ENCODE assay signal across 31 mouse cellular contexts in genomic region chr16:88651952-88652351, GRCm38 (mm10). TPM values are rescaled to one million over a fixed set of nuclear protein-coding genes. Genes with fewer than 3 reads are reported as not detected.
"Had no signal": no experiment of that assay in that cellular context is flagged by ENCODE, and none has a peak within 500 bp of the region (broad histone marks: within the 10 kb centered on the region; RNA-seq: fewer than 3 reads in every experiment).

No protein-coding gene starts in this region.

- H3K4me2 ChIP-seq: hindbrain, embryonic 15.5 days; liver, embryonic 13.5 days; midbrain, embryonic 12.5 days; midbrain, embryonic 15.5 days; neural tube, embryonic 13.5 days; stomach, embryonic 15.5 days had no signal

- H3K9ac ChIP-seq: hindbrain, embryonic 15.5 days; liver, embryonic 13.5 days; midbrain, embryonic 12.5 days; midbrain, embryonic 15.5 days; neural tube, embryonic 13.5 days; stomach, embryonic 15.5 days had no signal

- H3K36me3 ChIP-seq: hindbrain, embryonic 15.5 days; liver, embryonic 13.5 days; midbrain, embryonic 12.5 days; midbrain, embryonic 15.5 days; neural tube, embryonic 13.5 days; stomach, embryonic 15.5 days had no signal

- ATAC-seq: midbrain, embryonic 15.5 days had no signal

- H3K27me3 ChIP-seq: hindbrain, embryonic 15.5 days; liver, embryonic 13.5 days; midbrain, embryonic 12.5 days; midbrain, embryonic 15.5 days; neural tube, embryonic 13.5 days; stomach, embryonic 15.5 days had no signal

- DNase-seq: layer of hippocampus, postnatal 36 days; liver, embryonic 13.5 days; lung, adult 2 months; lung, postnatal 14 days; lung, postnatal 4 days; retina, postnatal 1 day; right cerebral cortex, postnatal 25 days; spleen, adult 18-20 months; thymus, postnatal 25 days had no signal

- H3K27ac ChIP-seq: hindbrain, embryonic 15.5 days; left cerebral cortex, adult 2 months; liver, embryonic 13.5 days; midbrain, embryonic 12.5 days; midbrain, embryonic 15.5 days; neural tube, embryonic 13.5 days; stomach, embryonic 15.5 days had no signal

- H3K4me1 ChIP-seq: hindbrain, embryonic 15.5 days; liver, embryonic 13.5 days; midbrain, embryonic 12.5 days; midbrain, embryonic 15.5 days; neural tube, embryonic 13.5 days; stomach, embryonic 15.5 days had no signal

- H3K4me3 ChIP-seq: hindbrain, embryonic 15.5 days; left cerebral cortex, adult 2 months; liver, embryonic 13.5 days; midbrain, embryonic 12.5 days; midbrain, embryonic 15.5 days; myocyte; neural tube, embryonic 13.5 days; stomach, embryonic 15.5 days had no signal

- H3K9me3 ChIP-seq: hindbrain, embryonic 15.5 days; liver, embryonic 13.5 days; midbrain, embryonic 12.5 days; midbrain, embryonic 15.5 days; neural tube, embryonic 13.5 days; stomach, embryonic 15.5 days had no signal

RNA-seq across cellular contexts. Expression of gene Krtap26-1, which starts 4.4 kb away (rescaled TPM):
- total RNA-seq: layer of hippocampus, adult 8-10 months; layer of hippocampus, postnatal 10 days; layer of hippocampus, postnatal 36 days; left cerebral cortex, adult 2 months; left cerebral cortex, postnatal 10 days; left cerebral cortex, postnatal 36 days; liver, adult 2 months; megakaryocyte progenitor cell, adult 5-6 weeks; megakaryocyte-erythroid progenitor cell, adult 5-6 weeks; monocyte, adult 5-6 weeks; neutrophil, adult 5-6 weeks had no signal
- polyA plus RNA-seq: hindbrain, embryonic 15.5 days; intestine, embryonic 14.5 days; limb, embryonic 11.5 days; limb, embryonic 14.5 days; liver, adult 2 months; liver, embryonic 13.5 days; liver, embryonic 16.5 days; lung, adult 2 months; lung, embryonic 16.5 days; midbrain, embryonic 12.5 days; midbrain, embryonic 15.5 days; myocyte; neural tube, embryonic 13.5 days; stomach, embryonic 15.5 days; thymus, postnatal 0 days had no signal

RNA-seq across cellular contexts. Expression of gene Krtap27-1, which starts 19.5 kb away (rescaled TPM):
- total RNA-seq: layer of hippocampus, adult 8-10 months; layer of hippocampus, postnatal 10 days; layer of hippocampus, postnatal 36 days; left cerebral cortex, adult 2 months; left cerebral cortex, postnatal 10 days; left cerebral cortex, postnatal 36 days; liver, adult 2 months; megakaryocyte progenitor cell, adult 5-6 weeks; megakaryocyte-erythroid progenitor cell, adult 5-6 weeks; monocyte, adult 5-6 weeks; neutrophil, adult 5-6 weeks had no signal
- polyA plus RNA-seq: hindbrain, embryonic 15.5 days; intestine, embryonic 14.5 days; limb, embryonic 11.5 days; limb, embryonic 14.5 days; liver, adult 2 months; liver, embryonic 13.5 days; liver, embryonic 16.5 days; lung, adult 2 months; lung, embryonic 16.5 days; midbrain, embryonic 12.5 days; midbrain, embryonic 15.5 days; myocyte; neural tube, embryonic 13.5 days; stomach, embryonic 15.5 days; thymus, postnatal 0 days had no signal

RNA-seq across cellular contexts. Expression of gene 2310079G19Rik, which starts 24.5 kb away (rescaled TPM):
- total RNA-seq: layer of hippocampus, adult 8-10 months; layer of hippocampus, postnatal 10 days; layer of hippocampus, postnatal 36 days; left cerebral cortex, adult 2 months; left cerebral cortex, postnatal 10 days; left cerebral cortex, postnatal 36 days; liver, adult 2 months; megakaryocyte progenitor cell, adult 5-6 weeks; megakaryocyte-erythroid progenitor cell, adult 5-6 weeks; monocyte, adult 5-6 weeks; neutrophil, adult 5-6 weeks had no signal
- polyA plus RNA-seq: hindbrain, embryonic 15.5 days; intestine, embryonic 14.5 days; limb, embryonic 11.5 days; limb, embryonic 14.5 days; liver, adult 2 months; liver, embryonic 13.5 days; liver, embryonic 16.5 days; lung, adult 2 months; lung, embryonic 16.5 days; midbrain, embryonic 12.5 days; midbrain, embryonic 15.5 days; myocyte; neural tube, embryonic 13.5 days; stomach, embryonic 15.5 days; thymus, postnatal 0 days had no signal

RNA-seq across cellular contexts. Expression of gene Krtap24-1, which starts 39.9 kb away (rescaled TPM):
- total RNA-seq: layer of hippocampus, adult 8-10 months; layer of hippocampus, postnatal 10 days; layer of hippocampus, postnatal 36 days; left cerebral cortex, adult 2 months; left cerebral cortex, postnatal 10 days; left cerebral cortex, postnatal 36 days; liver, adult 2 months; megakaryocyte progenitor cell, adult 5-6 weeks; megakaryocyte-erythroid progenitor cell, adult 5-6 weeks; monocyte, adult 5-6 weeks; neutrophil, adult 5-6 weeks had no signal
- polyA plus RNA-seq: hindbrain, embryonic 15.5 days; intestine, embryonic 14.5 days; limb, embryonic 11.5 days; limb, embryonic 14.5 days; liver, adult 2 months; liver, embryonic 13.5 days; liver, embryonic 16.5 days; lung, adult 2 months; lung, embryonic 16.5 days; midbrain, embryonic 12.5 days; midbrain, embryonic 15.5 days; myocyte; neural tube, embryonic 13.5 days; stomach, embryonic 15.5 days; thymus, postnatal 0 days had no signal

RNA-seq across cellular contexts. Expression of gene 2310061N02Rik, which starts 55.8 kb away (rescaled TPM):
- total RNA-seq: layer of hippocampus, adult 8-10 months; layer of hippocampus, postnatal 10 days; layer of hippocampus, postnatal 36 days; left cerebral cortex, adult 2 months; left cerebral cortex, postnatal 10 days; left cerebral cortex, postnatal 36 days; liver, adult 2 months; megakaryocyte progenitor cell, adult 5-6 weeks; megakaryocyte-erythroid progenitor cell, adult 5-6 weeks; monocyte, adult 5-6 weeks; neutrophil, adult 5-6 weeks had no signal
- polyA plus RNA-seq: hindbrain, embryonic 15.5 days; intestine, embryonic 14.5 days; limb, embryonic 11.5 days; limb, embryonic 14.5 days; liver, adult 2 months; liver, embryonic 13.5 days; liver, embryonic 16.5 days; lung, adult 2 months; lung, embryonic 16.5 days; midbrain, embryonic 12.5 days; midbrain, embryonic 15.5 days; myocyte; neural tube, embryonic 13.5 days; stomach, embryonic 15.5 days; thymus, postnatal 0 days had no signal
